Mouse (Mus musculus) cerebellum, adult 2 months (tissue): ENCODE results near the gene Mag.
"Not testable (repeated sequence)": the region's sequence is repeated elsewhere in the genome, so short reads cannot be mapped to it uniquely, and the experiment has no call there.

Source experiments
- CTCF ChIP-seq: fragments of 200-500 bp; IDR thresholded peaks from 2 replicates; pipeline ENCODE4 v1.5.1; 2011; ENCODE audit warnings: low read depth, mild to moderate bottlenecking, control low read depth, low read length, moderate library complexity, borderline replicate concordance; ENCODE audit not compliant: insufficient read depth
- POLR2A ChIP-seq: fragments of 200-500 bp; IDR thresholded peaks from 2 replicates; pipeline ENCODE4 v1.6.1; 2011; ENCODE audit warnings: low read length, control low read depth, borderline replicate concordance; ENCODE audit not compliant: insufficient read depth

GRCm38 (mm10) chr7:30922490-30922889 is 7.8 kb upstream of the Mag start:
- not testable (repeated sequence) for TF ChIP-seq CTCF, POLR2A
